Mouse (Mus musculus) skeletal muscle tissue, adult 2 months (tissue): ENCODE measurements around the gene Grap2.
"Not testable (repeated sequence)": the region's sequence is repeated elsewhere in the genome, so short reads cannot be mapped to it uniquely, and the experiment has no call there.

Experiments
- DNase-seq: peaks from one replicate; pipeline ENCODE4 v3.0.0-alpha.2; 2012; ENCODE audit warnings: low read depth, low spot score

Grap2 gene

GRCm38 (mm10) chr15:80566696-80567095, 5.7 kb upstream of the Grap2 start:
- DNase-seq = no peak

GRCm38 (mm10) chr15:80567139-80567538, 5.3 kb upstream of the Grap2 start:
- no peak for DNase-seq

- DNase-seq = no peak
Measured at GRCm38 (mm10) chr15:80567731-80568130, 4.7 kb upstream of the Grap2 start.

- DNase-seq = no peak
Measured at GRCm38 (mm10) chr15:80569205-80569604, 3.2 kb upstream of the Grap2 start.

- DNase-seq = no peak
Measured at GRCm38 (mm10) chr15:80570226-80570625, 2.2 kb upstream of the Grap2 start.

- no peak for DNase-seq
Measured at GRCm38 (mm10) chr15:80571611-80572010, 783 bp upstream of the Grap2 start.

- DNase-seq = no peak
Measured at GRCm38 (mm10) chr15:80572811-80573520, 572 bp downstream of the Grap2 start.

- no peak for DNase-seq
Measured at GRCm38 (mm10) chr15:80574211-80575040, 2.0 kb downstream of the Grap2 start.

- DNase-seq = no peak
Measured at GRCm38 (mm10) chr15:80575817-80576370, 3.5 kb downstream of the Grap2 start.

GRCm38 (mm10) chr15:80576415-80576994, 4.1 kb downstream of the Grap2 start:
- no peak for DNase-seq

- no peak for DNase-seq
Measured at GRCm38 (mm10) chr15:80577166-80577960, 5.0 kb downstream of the Grap2 start.

- no peak for DNase-seq
Measured at GRCm38 (mm10) chr15:80579121-80579520, 6.7 kb downstream of the Grap2 start.

GRCm38 (mm10) chr15:80580585-80580984, 8.2 kb downstream of the Grap2 start:
- DNase-seq = not testable (repeated sequence)

GRCm38 (mm10) chr15:80582581-80583495, 10.4 kb downstream of the Grap2 start:
- peak; percentile 83 for DNase-seq

GRCm38 (mm10) chr15:80586296-80586695, 13.9 kb downstream of the Grap2 start:
- no peak for DNase-seq

- no peak for DNase-seq
Measured at GRCm38 (mm10) chr15:80590641-80591040, 18.2 kb downstream of the Grap2 start.

- no peak for DNase-seq
Measured at GRCm38 (mm10) chr15:80592737-80593136, 20.3 kb downstream of the Grap2 start.

GRCm38 (mm10) chr15:80593877-80594276, 21.5 kb downstream of the Grap2 start:
- no peak for DNase-seq

- no peak for DNase-seq
Measured at GRCm38 (mm10) chr15:80598750-80599149, 26.4 kb downstream of the Grap2 start.

GRCm38 (mm10) chr15:80599213-80599750, 26.9 kb downstream of the Grap2 start:
- DNase-seq = no peak
